Comparison of ENCODE assay signal across 8 mouse cellular contexts in genomic region chrX:155337567-155337904, GRCm38 (mm10). TPM values are rescaled to one million over a fixed set of nuclear protein-coding genes. Genes with fewer than 3 reads are reported as not detected.
DNase-seq lines count a peak whose midpoint lies in the region; ATAC-seq and TF ChIP-seq lines count a peak whose summit lies in the region.

No protein-coding gene starts in this region.

- no peaks in the 10 kb centered on the region for H3K9me3 ChIP-seq in limb, embryonic 14.5 days (ENCODE audit: control insufficient read depth, low read length)
- H3K9me3 ChIP-seq in stomach, embryonic 16.5 days (replicated peaks; ENCODE audit: control insufficient read depth, low read length): no peaks in the 10 kb centered on the region

- no peak for DNase-seq in frontal cortex, postnatal 25 days (ENCODE audit: low spot score in 2 of 2)
- DNase-seq in testis, postnatal 14 days (ENCODE audit: low spot score): no peak
- no peak for DNase-seq in limb, embryonic 14.5 days (ENCODE audit: low spot score)
- no peak for DNase-seq in adrenal gland, postnatal 14 days
- no peak for DNase-seq in cerebellum, adult 11 months

- peak overlapping the region; percentile 47 for H3K4me2 ChIP-seq in limb, embryonic 14.5 days (replicated peaks; ENCODE audit: low read depth, low read length, severe bottlenecking)
- H3K4me2 ChIP-seq in stomach, embryonic 16.5 days (ENCODE audit: low read depth, low read length): peak overlapping the region; percentile 45

- H3K36me3 ChIP-seq in testis, adult 2 months (ENCODE audit: control insufficient read depth, insufficient read depth, low read length): no peaks in the 10 kb centered on the region
- H3K36me3 ChIP-seq in limb, embryonic 14.5 days (ENCODE audit: control insufficient read depth, insufficient read depth, low read length): no peaks in the 10 kb centered on the region; the same call in 1 of the 2 replicates
- no peaks in the 10 kb centered on the region for H3K36me3 ChIP-seq in stomach, embryonic 16.5 days (ENCODE audit: control insufficient read depth, insufficient read depth, low read length)

- WGBS in limb, embryonic 14.5 days: 25% methylated on average over 7 of the region's 7 CpGs
- WGBS in stomach, embryonic 16.5 days: 15% methylated on average over 7 of the region's 7 CpGs

- peak; percentile 39 for ATAC-seq in frontal cortex, adult (ENCODE audit: low TSS enrichment)
- no peak for ATAC-seq in limb, embryonic 14.5 days (ENCODE audit: low FRiP score, low read depth)
- ATAC-seq in stomach, embryonic 16.5 days (ENCODE audit: insufficient read depth, low FRiP score): no peak

- H3K27ac ChIP-seq in testis, adult 2 months (ENCODE audit: control insufficient read depth, insufficient read depth, low read depth, low read length): peak overlapping the region; percentile 68; the same call in 1 of the 2 replicates
- peak overlapping the region; percentile 83 for H3K27ac ChIP-seq in limb, embryonic 14.5 days (replicated peaks; ENCODE audit: low read depth, low read length)
- peak overlapping the region; percentile 83 for H3K27ac ChIP-seq in stomach, embryonic 16.5 days (ENCODE audit: low read length)

- no peaks in the 10 kb centered on the region for H3K4me1 ChIP-seq in testis, adult 2 months (ENCODE audit: control insufficient read depth, insufficient read depth, low read length)
- 0 out of 2 replicates have a peak, but pooled peaks cover 3% of the 10 kb centered on the region for H3K4me1 ChIP-seq in limb, embryonic 14.5 days (ENCODE audit: control insufficient read depth, insufficient read depth, low read length)
- no peaks in the 10 kb centered on the region; the same call in 1 of the 2 replicates for H3K4me1 ChIP-seq in stomach, embryonic 16.5 days (ENCODE audit: control insufficient read depth, insufficient read depth, low read length)

- no peak for TF ChIP-seq POLR2A in testis, adult 2 months (IDR thresholded peaks at IDR 0.05; ENCODE audit: control insufficient read depth, low read depth, low read length)
- TF ChIP-seq POLR2A in limb, embryonic 14.5 days (IDR thresholded peaks at IDR 0.05; ENCODE audit: borderline replicate concordance, extremely low read depth, insufficient read depth, insufficient read length): no peak

- H3K27me3 ChIP-seq in testis, adult 2 months (ENCODE audit: control insufficient read depth, insufficient read depth, low read length): no peaks in the 10 kb centered on the region
- no peaks in the 10 kb centered on the region for H3K27me3 ChIP-seq in limb, embryonic 14.5 days (ENCODE audit: control insufficient read depth, insufficient read depth, low read length)
- no peaks in the 10 kb centered on the region for H3K27me3 ChIP-seq in stomach, embryonic 16.5 days (ENCODE audit: control insufficient read depth, insufficient read depth, low read length)

- TF ChIP-seq CTCF in testis, adult 2 months (IDR thresholded peaks at IDR 0.05; ENCODE audit: control insufficient read depth, insufficient read depth, insufficient replicate concordance, low read depth, low read length): no peak

- H3K9ac ChIP-seq in limb, embryonic 14.5 days (ENCODE audit: low read depth, low read length, severe bottlenecking): peak overlapping the region; percentile 76
- H3K9ac ChIP-seq in stomach, embryonic 16.5 days (ENCODE audit: low read length): peak overlapping the region; percentile 61

- peak overlapping the region; percentile 89 for H3K4me3 ChIP-seq in testis, adult 2 months (ENCODE audit: control insufficient read depth, low read depth, low read length)
- peak overlapping the region; percentile 55 for H3K4me3 ChIP-seq in limb, embryonic 14.5 days (replicated peaks; ENCODE audit: low read length)
- peak overlapping the region; percentile 65 for H3K4me3 ChIP-seq in stomach, embryonic 16.5 days (replicated peaks; ENCODE audit: low read length)

RNA-seq across cellular contexts. Expression of gene Prdx4, which starts 3.0 kb away (rescaled TPM):
- 133 and 179 TPM in 2 replicates for polyA plus RNA-seq in testis, adult 2 months (2012; rRNA removed)
- polyA plus RNA-seq in limb, embryonic 14.5 days (2012; rRNA removed): 203 and 231 TPM in 2 replicates
- polyA plus RNA-seq in limb, embryonic 14.5 days (2014; fragmentation: Nextera tagmentation; extraction: Ambion mirVana): 320 and 328 TPM in 2 replicates
- 279 and 329 TPM in 2 replicates for polyA plus RNA-seq in stomach, embryonic 16.5 days (2015; fragmentation: Nextera tagmentation; extraction: Ambion mirVana)
- 47.3 and 67.1 TPM in 2 replicates for total RNA-seq in adrenal gland, postnatal 14 days (2021)
